Mouse (Mus musculus) liver, embryonic 13.5 days (tissue): ENCODE results near the gene Cd28. TPM values are rescaled to one million over a fixed set of nuclear protein-coding genes. Genes with fewer than 3 reads are reported as not detected.

Experiments
- ATAC-seq: fragments of 200-750 bp; cut with Nextera tagmentation; 2 replicates; pipeline ENCODE4 v1.8.0; 2017; ENCODE audit warnings: low read depth, mild to moderate bottlenecking, moderate number of reproducible peaks, moderate library complexity
- DNase-seq: peaks from one replicate; pipeline ENCODE4 v3.0.0; 2022
- H3K27ac ChIP-seq: fragments of 300-500 bp; sonication (generic); 2 replicates; pipeline ENCODE4 v1.5.1; 2015; ENCODE audit warnings: moderate library complexity, mild to moderate bottlenecking, inconsistent platforms
- H3K27me3 ChIP-seq: fragments of 300-500 bp; sonication (generic); 2 replicates; pipeline ENCODE4 v1.6.1; 2015; ENCODE audit warnings: mild to moderate bottlenecking, inconsistent platforms
- H3K36me3 ChIP-seq: fragments of 300-500 bp; sonication (generic); 2 replicates; pipeline ENCODE4 v1.6.1; 2015; ENCODE audit warnings: mild to moderate bottlenecking, inconsistent platforms
- H3K4me1 ChIP-seq: fragments of 300-500 bp; sonication (generic); replicated peaks from 2 replicates; pipeline ENCODE4 v1.6.1; 2015; ENCODE audit warnings: inconsistent platforms
- H3K4me2 ChIP-seq: fragments of 300-500 bp; sonication (generic); 2 replicates; pipeline ENCODE4 v1.6.1; 2015; ENCODE audit warnings: inconsistent platforms, mild to moderate bottlenecking, moderate library complexity
- H3K4me3 ChIP-seq: fragments of 300-500 bp; sonication (generic); replicated peaks from 2 replicates; pipeline ENCODE4 v1.5.1; 2015; ENCODE audit warnings: mild to moderate bottlenecking, inconsistent platforms
- H3K9ac ChIP-seq: fragments of 300-500 bp; sonication (generic); 2 replicates; pipeline ENCODE4 v1.6.1; 2015; ENCODE audit warnings: mild to moderate bottlenecking, inconsistent platforms
- H3K9me3 ChIP-seq: fragments of 300-500 bp; sonication (generic); replicated peaks from 2 replicates; pipeline ENCODE4 v1.6.1; 2016; ENCODE audit warnings: inconsistent platforms
- WGBS: fragments of 180-500 bp; shearing (Covaris S2); methylation state at CpG from one replicate; pipeline ENCODE4 v1.1.7; 2015; ENCODE audit not compliant: insufficient replicate concordance; 5-methylcytosine and 5-hydroxymethylcytosine counted together
- polyA plus RNA-seq: library from polyadenylated mRNA; unstranded; fragments of >200 nt; fragmentation: Nextera tagmentation; extraction: Ambion mirVana; gene quantifications from 2 replicates; pipeline ENCODE4 v1.2.1, GENCODE M21; 2015

The Cd28 gene
- polyA plus RNA-seq, 1 experiment from 2014 or later = 0.12 TPM

DNA sequence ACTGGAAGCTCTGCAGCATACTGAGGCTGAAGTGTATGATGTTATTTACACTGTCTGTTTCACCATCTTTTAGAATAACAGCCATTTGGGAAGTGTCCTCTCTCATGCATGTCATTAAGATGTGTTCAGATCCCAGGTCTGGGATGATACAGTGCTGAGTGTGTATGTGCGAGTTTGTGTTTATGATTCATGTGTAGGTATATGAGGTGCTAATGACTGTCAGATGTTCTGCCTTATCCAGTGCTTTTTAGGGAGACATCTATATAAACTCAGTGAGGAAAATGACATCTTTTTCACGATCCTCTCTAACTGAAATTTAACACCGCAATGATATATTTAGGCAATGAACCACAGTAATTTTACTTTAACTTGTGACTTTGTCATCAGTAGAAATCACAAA is 7.0 kb downstream of the Cd28 start:
- DNase-seq (no peak), ATAC-seq (no peak)
- no peak overlapping the region for H3K27ac ChIP-seq
- H3K27me3 ChIP-seq = no peaks in the 10 kb centered on the region
- no peaks in the 10 kb centered on the region for H3K9me3 ChIP-seq
- H3K9ac ChIP-seq = no peak overlapping the region
- H3K4me2 ChIP-seq = no peak overlapping the region
- no peaks in the 10 kb centered on the region for H3K36me3 ChIP-seq
- no peak overlapping the region for H3K4me3 ChIP-seq
- 69% methylated on average over 3 of the region's 3 CpGs for WGBS
- no peaks in the 10 kb centered on the region for H3K4me1 ChIP-seq

GRCm38 (mm10) chr1:60731940-60732339 is 15.3 kb downstream of the Cd28 start:
- no peak overlapping the region for H3K4me2 ChIP-seq

GRCm38 (mm10) chr1:60735072-60735907 is 18.7 kb downstream of the Cd28 start:
- Histone ChIP-seq H3K9me3 (no peaks in the 10 kb centered on the region), H3K27ac (no peak overlapping the region), H3K27me3 (no peaks in the 10 kb centered on the region), H3K4me1 (no peaks in the 10 kb centered on the region), H3K4me3 (no peak overlapping the region), H3K9ac (no peak overlapping the region), H3K36me3 (no peaks in the 10 kb centered on the region), H3K4me2 (no peak overlapping the region)
- WGBS = 64% methylated on average over 12 of the region's 12 CpGs
- DNase-seq = no peak
- peak; percentile 34; the same call in 1 of the 2 replicates for ATAC-seq

More at GRCm38 (mm10) chr1:60731940-60732339, 15.3 kb downstream of the Cd28 start:
- H3K27me3 ChIP-seq = no peaks in the 10 kb centered on the region
- ATAC-seq = no peak
- no peaks in the 10 kb centered on the region for H3K36me3 ChIP-seq
- WGBS = 59% methylated on average over 2 of the region's 2 CpGs
- H3K27ac ChIP-seq = no peak overlapping the region
- no peak overlapping the region for H3K9ac ChIP-seq
- H3K9me3 ChIP-seq = no peaks in the 10 kb centered on the region
- H3K4me3 ChIP-seq = no peak overlapping the region
- H3K4me1 ChIP-seq = no peaks in the 10 kb centered on the region
- DNase-seq = no peak

GRCm38 (mm10) chr1:60735908-60736280 is 19.3 kb downstream of the Cd28 start:
- H3K4me1 ChIP-seq = no peaks in the 10 kb centered on the region
- H3K9me3 ChIP-seq = no peaks in the 10 kb centered on the region
- H3K36me3 ChIP-seq = no peaks in the 10 kb centered on the region
- ATAC-seq = no peak
- no peak for DNase-seq
- no peak overlapping the region for H3K4me3 ChIP-seq
- WGBS = 38% methylated on average over 7 of the region's 7 CpGs
- no peak overlapping the region for H3K4me2 ChIP-seq
- H3K9ac ChIP-seq = no peak overlapping the region
- no peak overlapping the region for H3K27ac ChIP-seq
- H3K27me3 ChIP-seq = no peaks in the 10 kb centered on the region

DNA sequence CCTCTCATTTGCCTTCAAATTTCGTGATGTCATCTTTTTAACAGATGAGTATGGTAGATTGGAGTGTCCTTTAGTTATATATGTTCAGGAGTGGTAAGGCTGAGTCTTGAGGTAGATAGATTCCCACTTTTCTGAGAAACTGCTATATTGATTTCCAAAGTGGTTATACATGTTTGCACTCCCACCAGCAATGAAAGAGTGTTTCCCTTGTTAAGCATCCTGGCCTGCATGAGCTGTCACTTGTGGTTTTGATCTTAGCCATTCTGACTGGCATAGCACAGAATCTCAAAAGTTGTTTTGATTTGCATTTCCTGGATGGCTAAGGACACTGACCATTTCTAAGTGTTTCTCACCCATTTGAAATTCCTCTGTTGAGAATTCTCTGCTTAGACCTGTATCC is 27.7 kb downstream of the Cd28 start:
- Histone ChIP-seq H3K4me1 (no peaks in the 10 kb centered on the region), H3K27ac (no peak overlapping the region), H3K36me3 (no peaks in the 10 kb centered on the region), H3K9me3 (no peaks in the 10 kb centered on the region), H3K27me3 (no peaks in the 10 kb centered on the region), H3K4me3 (no peak overlapping the region), H3K4me2 (no peak overlapping the region), H3K9ac (no peak overlapping the region)
- no peak for ATAC-seq
- 32% methylated on average over 1 of the region's 1 CpGs for WGBS
- DNase-seq = no peak

DNA sequence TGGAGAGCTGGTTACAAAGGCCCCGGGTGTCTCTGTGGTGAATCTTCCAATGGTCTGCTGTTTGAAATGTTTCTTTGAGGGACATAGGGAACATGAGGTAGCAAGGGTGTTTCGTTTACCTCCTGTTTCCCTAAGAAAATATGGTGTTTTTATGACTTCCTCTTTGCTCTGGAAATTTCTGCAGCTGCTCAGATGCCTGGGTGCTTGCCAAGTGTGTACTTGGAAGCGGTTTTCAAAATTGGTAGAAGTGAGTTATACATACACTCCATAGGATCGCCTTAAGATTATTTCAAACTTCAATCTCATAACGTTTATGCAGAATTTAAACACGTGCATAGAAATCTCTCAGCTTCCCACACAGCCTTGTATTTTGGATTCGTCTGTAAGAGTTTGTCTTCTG is 29.1 kb downstream of the Cd28 start:
- WGBS = 50% methylated on average over 7 of the region's 7 CpGs

DNA sequence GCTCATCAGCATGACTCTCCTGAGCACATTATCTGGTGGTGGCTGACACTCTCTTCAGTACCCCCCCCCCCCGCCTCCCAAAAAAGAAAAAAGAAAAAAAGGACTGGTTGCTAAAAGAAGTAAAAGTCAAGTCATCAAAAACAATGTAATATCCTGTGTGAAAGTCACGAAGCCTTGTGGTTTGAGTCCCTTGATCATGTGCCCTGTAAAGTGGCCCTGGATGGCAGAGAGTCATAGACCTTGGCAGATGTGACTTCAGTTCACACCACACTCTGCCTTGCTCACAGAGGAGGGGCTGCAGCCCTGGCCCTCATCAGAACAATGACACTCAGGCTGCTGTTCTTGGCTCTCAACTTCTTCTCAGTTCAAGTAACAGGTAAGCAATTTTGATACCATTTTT is 29.6 kb downstream of the Cd28 start:
- whole genome bisulfite sequencing = 42% methylated on average over 2 of the region's 2 CpGs
- no peaks in the 10 kb centered on the region for H3K4me1 ChIP-seq
- no peak for ATAC-seq
- no peaks in the 10 kb centered on the region for H3K36me3 ChIP-seq
- no peak overlapping the region for H3K9ac ChIP-seq
- H3K4me3 ChIP-seq = no peak overlapping the region
- H3K9me3 ChIP-seq = no peaks in the 10 kb centered on the region
- no peak overlapping the region for H3K27ac ChIP-seq
- no peaks in the 10 kb centered on the region for H3K27me3 ChIP-seq
- no peak for DNase-seq
- no peak overlapping the region for H3K4me2 ChIP-seq

More for the DNA sequence above, 29.1 kb downstream of the Cd28 start:
- Histone ChIP-seq H3K4me1 (no peaks in the 10 kb centered on the region), H3K4me3 (no peak overlapping the region), H3K27me3 (no peaks in the 10 kb centered on the region), H3K27ac (no peak overlapping the region), H3K9ac (no peak overlapping the region), H3K36me3 (no peaks in the 10 kb centered on the region), H3K9me3 (no peaks in the 10 kb centered on the region), H3K4me2 (no peak overlapping the region)
- ATAC-seq (no peak), DNase-seq (no peak)

DNA sequence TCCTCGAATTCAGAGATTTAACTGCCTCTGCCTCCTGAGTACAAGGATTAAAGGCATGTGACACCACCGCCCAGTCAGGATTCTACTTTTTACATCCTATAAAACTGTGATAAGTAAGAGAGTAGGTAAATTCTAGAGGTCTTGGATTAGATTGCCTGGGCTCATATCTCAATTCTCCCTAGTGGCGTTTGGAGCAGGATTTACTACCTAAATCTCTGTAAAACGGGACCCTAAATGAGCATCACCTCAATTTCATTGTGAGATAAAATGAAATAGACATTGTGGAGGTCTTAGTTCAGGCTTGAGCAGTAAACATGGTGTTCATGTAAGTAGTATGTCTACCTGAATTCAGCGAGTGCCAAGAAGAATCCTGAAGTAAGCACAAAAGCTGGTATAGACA is 30.3 kb downstream of the Cd28 start:
- Histone ChIP-seq H3K27me3 (no peaks in the 10 kb centered on the region), H3K36me3 (no peaks in the 10 kb centered on the region), H3K4me2 (no peak overlapping the region), H3K9me3 (no peaks in the 10 kb centered on the region), H3K4me1 (no peaks in the 10 kb centered on the region), H3K27ac (no peak overlapping the region), H3K4me3 (no peak overlapping the region), H3K9ac (no peak overlapping the region)
- WGBS = 66% methylated on average over 5 of the region's 5 CpGs
- ATAC-seq (no peak), DNase-seq (no peak)

DNA sequence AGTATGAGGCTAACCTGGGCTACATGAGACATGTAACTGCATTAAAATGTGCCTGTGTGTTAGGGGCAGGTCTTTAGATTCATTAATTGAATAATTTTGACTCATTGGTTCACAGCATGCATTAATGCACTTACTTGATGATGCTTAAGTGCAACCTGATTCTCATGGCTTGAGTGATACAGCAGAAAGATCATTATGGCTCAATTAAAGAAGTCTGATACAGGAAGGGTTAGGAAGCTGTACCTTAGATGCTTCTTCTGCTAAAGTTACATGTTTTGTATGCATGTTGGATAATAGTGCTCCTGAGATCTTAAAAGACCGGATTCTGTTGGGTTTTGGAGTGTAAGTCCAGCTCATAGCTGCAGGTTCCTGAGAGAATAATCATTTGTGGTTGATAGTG is 31.7 kb downstream of the Cd28 start:
- ATAC-seq (no peak), DNase-seq (no peak)
- Histone ChIP-seq H3K27ac (no peak overlapping the region), H3K4me3 (no peak overlapping the region), H3K4me2 (no peak overlapping the region), H3K9ac (no peak overlapping the region), H3K36me3 (no peaks in the 10 kb centered on the region), H3K4me1 (no peaks in the 10 kb centered on the region), H3K27me3 (no peaks in the 10 kb centered on the region), H3K9me3 (no peaks in the 10 kb centered on the region)
- 82% methylated on average over 1 of the region's 1 CpGs for WGBS

DNA sequence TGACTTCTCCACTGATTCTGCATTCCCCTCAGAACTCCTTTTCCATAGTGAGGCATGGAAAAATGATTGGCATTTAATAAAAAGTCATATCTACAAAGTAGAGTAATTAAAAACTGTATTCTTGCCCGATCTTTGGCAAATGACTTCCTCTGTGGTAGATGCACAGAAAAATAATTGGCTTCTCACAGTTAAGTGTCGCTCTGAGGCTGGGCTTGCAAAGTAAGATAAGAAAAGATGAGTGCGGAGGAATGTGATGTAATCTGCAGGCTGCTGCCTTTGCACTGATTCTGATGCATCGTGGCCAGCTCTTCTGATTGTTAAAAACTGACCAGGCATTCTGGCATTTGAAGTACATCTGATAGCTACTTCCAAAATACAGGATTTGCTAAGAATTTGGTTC is 32.3 kb downstream of the Cd28 start:
- Histone ChIP-seq H3K4me1 (no peaks in the 10 kb centered on the region), H3K27me3 (no peaks in the 10 kb centered on the region)

GRCm38 (mm10) chr1:60749346-60749840 is 32.8 kb downstream of the Cd28 start:
- Histone ChIP-seq H3K27ac (no peak overlapping the region), H3K4me2 (no peak overlapping the region), H3K4me3 (no peak overlapping the region), H3K9me3 (no peaks in the 10 kb centered on the region), H3K36me3 (no peaks in the 10 kb centered on the region), H3K4me1 (no peaks in the 10 kb centered on the region), H3K27me3 (no peaks in the 10 kb centered on the region), H3K9ac (no peak overlapping the region)
- DNase-seq = no peak
- ATAC-seq = no peak
- WGBS = 61% methylated on average over 5 of the region's 5 CpGs

More for the DNA sequence above, 32.3 kb downstream of the Cd28 start:
- Histone ChIP-seq H3K4me3 (no peak overlapping the region), H3K9me3 (no peaks in the 10 kb centered on the region), H3K4me2 (no peak overlapping the region), H3K36me3 (no peaks in the 10 kb centered on the region), H3K27ac (no peak overlapping the region), H3K9ac (no peak overlapping the region)
- DNase-seq (no peak), ATAC-seq (no peak)
- 23% methylated on average over 4 of the region's 4 CpGs for WGBS

- no peak for DNase-seq
Measured at GRCm38 (mm10) chr1:60750201-60750765, 33.7 kb downstream of the Cd28 start.

More at GRCm38 (mm10) chr1:60750201-60750765, 33.7 kb downstream of the Cd28 start:
- no peak overlapping the region for H3K4me3 ChIP-seq
- no peak overlapping the region for H3K27ac ChIP-seq
- WGBS = 66% methylated on average over 6 of the region's 6 CpGs
- no peak overlapping the region for H3K9ac ChIP-seq
- no peak for ATAC-seq
- no peaks in the 10 kb centered on the region for H3K9me3 ChIP-seq
- H3K4me1 ChIP-seq = no peaks in the 10 kb centered on the region
- no peaks in the 10 kb centered on the region for H3K27me3 ChIP-seq
- no peaks in the 10 kb centered on the region for H3K36me3 ChIP-seq
- no peak overlapping the region for H3K4me2 ChIP-seq
